Comparison of ENCODE assay signal across 12 mouse cellular contexts in genomic region chr12:119054560-119054959, GRCm38 (mm10).
DNase-seq lines count a peak whose midpoint lies in the region; ATAC-seq and TF ChIP-seq lines count a peak whose summit lies in the region.
"Had no signal": no experiment of that assay in that cellular context is flagged by ENCODE, and none has a peak within 500 bp of the region (broad histone marks: within the 10 kb centered on the region; RNA-seq: fewer than 3 reads in every experiment).

No protein-coding gene starts in this region.

- H3K27me3 ChIP-seq in heart, embryonic 10.5 days (ENCODE audit: insufficient read depth, poor library complexity, severe bottlenecking), result no peaks in the 10 kb centered on the region
- peaks cover 3% of the 10 kb centered on the region for H3K27me3 ChIP-seq in Patski
- H3K27me3 ChIP-seq: heart, embryonic 13.5 days; limb, embryonic 12.5 days had no signal

- ATAC-seq in Patski, result peak; percentile 44

- H3K9me3 ChIP-seq in heart, embryonic 10.5 days, result no peaks in the 10 kb centered on the region
- H3K9me3 ChIP-seq: G1E; heart, embryonic 13.5 days; limb, embryonic 12.5 days had no signal

- peak; percentile 39 for DNase-seq in heart, adult 9 months (ENCODE audit: low spot score in 2 of 2)
- no peak for DNase-seq in heart, embryonic 10.5 days (ENCODE audit: low spot score)
- DNase-seq in lung, postnatal 10 days, result peak; percentile 14
- DNase-seq in lung, postnatal 25 days (ENCODE audit: low spot score), result no peak
- DNase-seq in Patski (ENCODE audit: low read depth, low spot score), result no peak
- peak; percentile 37 to 42 for DNase-seq in heart, postnatal 10 days
- no peak for DNase-seq in yolk sac, embryonic 10.5 days (ENCODE audit: low spot score)
- DNase-seq: cerebellum, adult 2 months; lung, postnatal 4 days had no signal

- H3K4me3 ChIP-seq in heart, embryonic 10.5 days, result no peak overlapping the region
- H3K4me3 ChIP-seq: heart, embryonic 13.5 days; limb, embryonic 12.5 days had no signal

- POLR2A ChIA-PET in Patski (lab: Charles Lee), result no interaction called here

- H3K27ac ChIP-seq in heart, embryonic 10.5 days, result no peak overlapping the region
- H3K27ac ChIP-seq: heart, embryonic 13.5 days; limb, embryonic 12.5 days had no signal

- in situ Hi-C loops in Patski (cut with MboI; ENCODE audit: low pct_unique_long_range_greater_than_20kb), result no loop called here

- H3K4me1 ChIP-seq in heart, embryonic 10.5 days, result peaks cover 8% of the 10 kb centered on the region; the same call in 1 of the 2 replicates
- H3K4me1 ChIP-seq: limb, embryonic 12.5 days had no signal

- no peaks in the 10 kb centered on the region for H3K36me3 ChIP-seq in heart, embryonic 10.5 days
- H3K36me3 ChIP-seq: G1E; heart, embryonic 13.5 days; limb, embryonic 12.5 days had no signal

- no peak for TF ChIP-seq CTCF in Patski (IDR thresholded peaks at IDR 0.05)

- intact Hi-C loops in heart, postnatal 10 days (cut with DNase I), result no loop called here

- CTCF ChIA-PET in Patski (lab: Charles Lee), result no interaction called here

- 65% methylated on average over 3 of the region's 3 CpGs for WGBS in heart, embryonic 10.5 days

Comparison
In these comparisons a context has a peak if more than half of its experiments do, and no peak if none do; other contexts are left out.
1. DNase-seq: peak in heart, adult 9 months (2 of 2), lung, postnatal 10 days (single experiment) and heart, postnatal 10 days (2 of 2); none in heart, embryonic 10.5 days (single experiment), lung, postnatal 25 days (single experiment), Patski (single experiment) and yolk sac, embryonic 10.5 days (single experiment).